Mouse (Mus musculus): ENCODE data around the gene Gpr137.
A peak's percentile ranks its signal among the peaks of the same experiment; 100 is the strongest.

Gpr137 gene

GRCm38 (mm10) chr19:6941372-6942248 is 670 bp downstream of the Gpr137 start, which contains the start of gene Bad:
Gene Bad (plus strand): TSS chr19:6941861.
- DNase-seq (ENCODE audit: low read depth) = peak; percentile 71

- no peak for DNase-seq (ENCODE audit: low read depth)
Measured at GRCm38 (mm10) chr19:6940396-6941351, 1.6 kb downstream of the Gpr137 start.

GRCm38 (mm10) chr19:6939106-6940002 is 2.9 kb downstream of the Gpr137 start:
- no peak for DNase-seq (ENCODE audit: low read depth)

- no peak for DNase-seq (ENCODE audit: low read depth)
Measured at GRCm38 (mm10) chr19:6937541-6938465, 4.5 kb downstream of the Gpr137 start.

GRCm38 (mm10) chr19:6936299-6936698 is 6.0 kb downstream of the Gpr137 start:
- DNase-seq (ENCODE audit: low read depth) = no peak

- no peak for DNase-seq (ENCODE audit: low read depth)
Measured at GRCm38 (mm10) chr19:6934195-6934977, 7.9 kb downstream of the Gpr137 start, which contains the start of gene Kcnk4. Gene Kcnk4 (minus strand): TSS chr19:6934515.

GRCm38 (mm10) chr19:6933436-6934194 is 8.7 kb downstream of the Gpr137 start:
- DNase-seq (ENCODE audit: low read depth) = no peak

GRCm38 (mm10) chr19:6933102-6933435 is 9.2 kb downstream of the Gpr137 start:
- DNase-seq (ENCODE audit: low read depth) = no peak

- DNase-seq (ENCODE audit: low read depth) = no peak
Measured at GRCm38 (mm10) chr19:6932018-6932417, 10.3 kb downstream of the Gpr137 start.

- no peak for DNase-seq (ENCODE audit: low read depth)
Measured at GRCm38 (mm10) chr19:6931002-6931401, 11.3 kb downstream of the Gpr137 start.

GRCm38 (mm10) chr19:6928080-6928479 is 14.2 kb downstream of the Gpr137 start:
- DNase-seq (ENCODE audit: low read depth) = no peak

- no peak for DNase-seq (ENCODE audit: low read depth)
Measured at GRCm38 (mm10) chr19:6926559-6927255, 15.6 kb downstream of the Gpr137 start.

GRCm38 (mm10) chr19:6925611-6926329 is 16.5 kb downstream of the Gpr137 start:
- DNase-seq (ENCODE audit: low read depth) = no peak

GRCm38 (mm10) chr19:6925307-6925573 is 17.0 kb downstream of the Gpr137 start, which contains the start of gene Catsperz:
Gene Catsperz (minus strand): TSS chr19:6925380.
- no peak for DNase-seq (ENCODE audit: low read depth)

GRCm38 (mm10) chr19:6924461-6925306 is 17.6 kb downstream of the Gpr137 start:
- DNase-seq (ENCODE audit: low read depth) = peak; percentile 44

- DNase-seq (ENCODE audit: low read depth) = no peak
Measured at GRCm38 (mm10) chr19:6922901-6923735, 19.2 kb downstream of the Gpr137 start.

Data from fibroblast of lung, adult 2 months (primary cell).